Mouse (Mus musculus) stomach, adult 2 months (tissue): ENCODE data around the gene Tlr12. TPM values are rescaled to one million over a fixed set of nuclear protein-coding genes. Genes with fewer than 3 reads are reported as not detected.

Experiments used
- polyA plus RNA-seq: library from polyadenylated mRNA; depleted of rRNA; stranded (reverse); fragments of >200 nt; gene quantifications from 2 replicates; pipeline ENCODE4 v1.2.3, GENCODE M21; 2012; rRNA removed

Gene Tlr12
- 0.40 and 0.75 TPM in 2 replicates for polyA plus RNA-seq

GRCm38 (mm10) chr4:128618246-128618911 is at the start of gene Tlr12:
TSS of gene Tlr12 (minus strand) at chr4:128618619.

GRCm38 (mm10) chr4:128654505-128655381 is 36.3 kb upstream of the Tlr12 start, which contains the start of gene Phc2:
TSS of gene Phc2 (plus strand) at chr4:128654702.

GRCm38 (mm10) chr4:128609925-128610402 is 8.5 kb downstream of the Tlr12 start, which contains the start of gene Zscan20:
TSS of gene Zscan20 (minus strand) at chr4:128610098.

Other genes starting within 250 kb of the Tlr12 start
- gene Zscan20, start 8.5 kb downstream of the Tlr12 start, polyA plus RNA-seq: 0.69 and 0.80 TPM in 2 replicates
- gene Phc2, start 36.1 kb upstream of the Tlr12 start, polyA plus RNA-seq: 43.2 and 51.9 TPM in 2 replicates
- gene A3galt2, start 136.7 kb upstream of the Tlr12 start, polyA plus RNA-seq: 0.05 and 0.08 TPM in 2 replicates
- 14.1 and 14.8 TPM in 2 replicates for gene Zfp362, start 187.4 kb upstream of the Tlr12 start, polyA plus RNA-seq